Mouse (Mus musculus): ENCODE measurements around the gene Vav3. TPM values are rescaled to one million over a fixed set of nuclear protein-coding genes. Genes with fewer than 3 reads are reported as not detected.

The Vav3 gene
- polyA plus RNA-seq, 1 experiment from 2014 or later: 3.7 TPM

GRCm38 (mm10) chr3:109596084-109596483, 255.6 kb downstream of the Vav3 start:
- DNase-seq: no peak
- H3K4me3 ChIP-seq (replicated peaks): no peak overlapping the region
- WGBS (ENCODE audit: insufficient replicate concordance): 65% methylated on average over 3 of the region's 3 CpGs

GRCm38 (mm10) chr3:109600699-109601451, 260.4 kb downstream of the Vav3 start:
- no peak for DNase-seq
- no peak overlapping the region for H3K27ac ChIP-seq
- WGBS (ENCODE audit: insufficient replicate concordance): 58% methylated on average over 4 of the region's 4 CpGs
- no peak for ATAC-seq (ENCODE audit: low read depth)
- no peak overlapping the region for H3K4me3 ChIP-seq (replicated peaks)
- H3K9me3 ChIP-seq (replicated peaks): no peaks in the 10 kb centered on the region
- H3K27me3 ChIP-seq: no peaks in the 10 kb centered on the region
- no peaks in the 10 kb centered on the region for H3K36me3 ChIP-seq
- no peak overlapping the region for H3K4me2 ChIP-seq
- no peak overlapping the region for H3K9ac ChIP-seq
- H3K4me1 ChIP-seq (replicated peaks): no peaks in the 10 kb centered on the region

More at GRCm38 (mm10) chr3:109596084-109596483, 255.6 kb downstream of the Vav3 start:
- Histone ChIP-seq H3K9me3 (replicated peaks) (no peaks in the 10 kb centered on the region), H3K27ac (no peak overlapping the region), H3K27me3 (no peaks in the 10 kb centered on the region), H3K4me1 (replicated peaks) (no peaks in the 10 kb centered on the region), H3K36me3 (no peaks in the 10 kb centered on the region), H3K9ac (no peak overlapping the region), H3K4me2 (no peak overlapping the region)
- no peak for ATAC-seq (ENCODE audit: low read depth)

- no peak overlapping the region for H3K27ac ChIP-seq
- no peak overlapping the region for H3K9ac ChIP-seq
- H3K4me3 ChIP-seq (replicated peaks): no peak overlapping the region
- H3K4me1 ChIP-seq (replicated peaks): no peaks in the 10 kb centered on the region
- no peaks in the 10 kb centered on the region for H3K9me3 ChIP-seq (replicated peaks)
- no peaks in the 10 kb centered on the region for H3K27me3 ChIP-seq
- WGBS (ENCODE audit: insufficient replicate concordance): 49% methylated on average over 1 of the region's 1 CpGs
- DNase-seq (no peak), ATAC-seq (ENCODE audit: low read depth) (no peak)
- H3K36me3 ChIP-seq: no peaks in the 10 kb centered on the region
- H3K4me2 ChIP-seq: no peak overlapping the region
Measured at GRCm38 (mm10) chr3:109602753-109603152, 262.3 kb downstream of the Vav3 start.

- ATAC-seq (ENCODE audit: low read depth): no peak
- H3K36me3 ChIP-seq: no peaks in the 10 kb centered on the region
- no peaks in the 10 kb centered on the region for H3K4me1 ChIP-seq (replicated peaks)
- no peak overlapping the region for H3K9ac ChIP-seq
- H3K27ac ChIP-seq: no peak overlapping the region
- DNase-seq: no peak
- H3K9me3 ChIP-seq (replicated peaks): no peaks in the 10 kb centered on the region
- H3K4me2 ChIP-seq: no peak overlapping the region
- no peak overlapping the region for H3K4me3 ChIP-seq (replicated peaks)
- 57% methylated on average over 2 of the region's 2 CpGs for WGBS (ENCODE audit: insufficient replicate concordance)
- H3K27me3 ChIP-seq: no peaks in the 10 kb centered on the region
Measured at GRCm38 (mm10) chr3:109606121-109606520, 265.7 kb downstream of the Vav3 start.

- H3K4me2 ChIP-seq: no peak overlapping the region
- H3K27ac ChIP-seq: no peak overlapping the region
- no peak for DNase-seq
- H3K9me3 ChIP-seq (replicated peaks): no peaks in the 10 kb centered on the region
- no peak overlapping the region for H3K4me3 ChIP-seq (replicated peaks)
- ATAC-seq (ENCODE audit: low read depth): no peak
- WGBS (ENCODE audit: insufficient replicate concordance): 66% methylated on average over 3 of the region's 3 CpGs
- no peak overlapping the region for H3K9ac ChIP-seq
- H3K27me3 ChIP-seq: no peaks in the 10 kb centered on the region
- no peaks in the 10 kb centered on the region for H3K4me1 ChIP-seq (replicated peaks)
- no peaks in the 10 kb centered on the region for H3K36me3 ChIP-seq
Measured at GRCm38 (mm10) chr3:109621721-109622120, 281.3 kb downstream of the Vav3 start.

- no peak for ATAC-seq (ENCODE audit: low read depth)
- H3K27ac ChIP-seq: no peak overlapping the region
- DNase-seq: no peak
Measured at GRCm38 (mm10) chr3:109622361-109622760, 281.9 kb downstream of the Vav3 start.

GRCm38 (mm10) chr3:109622816-109623215, 282.4 kb downstream of the Vav3 start:
- H3K9me3 ChIP-seq (replicated peaks): no peaks in the 10 kb centered on the region
- H3K27ac ChIP-seq: no peak overlapping the region
- no peak for DNase-seq
- H3K9ac ChIP-seq: no peak overlapping the region
- WGBS (ENCODE audit: insufficient replicate concordance): 74% methylated on average over 1 of the region's 1 CpGs
- no peaks in the 10 kb centered on the region for H3K36me3 ChIP-seq
- no peaks in the 10 kb centered on the region for H3K27me3 ChIP-seq
- no peak overlapping the region for H3K4me2 ChIP-seq
- no peak for ATAC-seq (ENCODE audit: low read depth)
- H3K4me1 ChIP-seq (replicated peaks): no peaks in the 10 kb centered on the region
- H3K4me3 ChIP-seq (replicated peaks): no peak overlapping the region

More at GRCm38 (mm10) chr3:109622361-109622760, 281.9 kb downstream of the Vav3 start:
- Histone ChIP-seq H3K4me3 (replicated peaks) (no peak overlapping the region), H3K4me2 (no peak overlapping the region), H3K36me3 (no peaks in the 10 kb centered on the region), H3K4me1 (replicated peaks) (no peaks in the 10 kb centered on the region), H3K27me3 (no peaks in the 10 kb centered on the region), H3K9me3 (replicated peaks) (no peaks in the 10 kb centered on the region), H3K9ac (no peak overlapping the region)
- 75% methylated on average over 1 of the region's 1 CpGs for WGBS (ENCODE audit: insufficient replicate concordance)

- H3K4me3 ChIP-seq (replicated peaks): no peak overlapping the region
- no peaks in the 10 kb centered on the region for H3K4me1 ChIP-seq (replicated peaks)
- ATAC-seq (ENCODE audit: low read depth): no peak
- no peaks in the 10 kb centered on the region for H3K9me3 ChIP-seq (replicated peaks)
- no peaks in the 10 kb centered on the region for H3K27me3 ChIP-seq
- no peak for DNase-seq
- no peak overlapping the region for H3K9ac ChIP-seq
- no peak overlapping the region for H3K4me2 ChIP-seq
- no peaks in the 10 kb centered on the region for H3K36me3 ChIP-seq
- WGBS (ENCODE audit: insufficient replicate concordance): 68% methylated on average over 2 of the region's 2 CpGs
- H3K27ac ChIP-seq: no peak overlapping the region
Measured at GRCm38 (mm10) chr3:109623770-109624169, 283.3 kb downstream of the Vav3 start.

GRCm38 (mm10) chr3:109636045-109636444, 295.6 kb downstream of the Vav3 start:
- no peaks in the 10 kb centered on the region for H3K4me1 ChIP-seq (replicated peaks)
- no peak overlapping the region for H3K27ac ChIP-seq
- H3K27me3 ChIP-seq: no peaks in the 10 kb centered on the region
- H3K4me3 ChIP-seq (replicated peaks): no peak overlapping the region
- no peak overlapping the region for H3K4me2 ChIP-seq
- no peak for ATAC-seq (ENCODE audit: low read depth)
- no peak overlapping the region for H3K9ac ChIP-seq
- no peak for DNase-seq
- whole genome bisulfite sequencing (ENCODE audit: insufficient replicate concordance): 64% methylated on average over 4 of the region's 4 CpGs
- H3K36me3 ChIP-seq: no peaks in the 10 kb centered on the region
- no peaks in the 10 kb centered on the region for H3K9me3 ChIP-seq (replicated peaks)

GRCm38 (mm10) chr3:109639386-109639785, 298.9 kb downstream of the Vav3 start:
- no peaks in the 10 kb centered on the region for H3K36me3 ChIP-seq
- no peak for DNase-seq
- no peaks in the 10 kb centered on the region for H3K4me1 ChIP-seq (replicated peaks)
- H3K9ac ChIP-seq: no peak overlapping the region
- WGBS (ENCODE audit: insufficient replicate concordance): 57% methylated on average over 1 of the region's 1 CpGs
- H3K27me3 ChIP-seq: no peaks in the 10 kb centered on the region
- H3K4me3 ChIP-seq (replicated peaks): no peak overlapping the region
- no peaks in the 10 kb centered on the region for H3K9me3 ChIP-seq (replicated peaks)
- no peak overlapping the region for H3K4me2 ChIP-seq
- no peak for ATAC-seq (ENCODE audit: low read depth)
- no peak overlapping the region for H3K27ac ChIP-seq

GRCm38 (mm10) chr3:109640796-109641195, 300.3 kb downstream of the Vav3 start:
- DNase-seq: no peak
- no peaks in the 10 kb centered on the region for H3K4me1 ChIP-seq (replicated peaks)
- no peak overlapping the region for H3K9ac ChIP-seq
- H3K4me2 ChIP-seq: no peak overlapping the region
- no peaks in the 10 kb centered on the region for H3K27me3 ChIP-seq
- no peak for ATAC-seq (ENCODE audit: low read depth)
- H3K27ac ChIP-seq: no peak overlapping the region
- no peaks in the 10 kb centered on the region for H3K36me3 ChIP-seq
- 70% methylated on average over 4 of the region's 4 CpGs for WGBS (ENCODE audit: insufficient replicate concordance)
- no peaks in the 10 kb centered on the region for H3K9me3 ChIP-seq (replicated peaks)
- H3K4me3 ChIP-seq (replicated peaks): no peak overlapping the region

GRCm38 (mm10) chr3:109648242-109648641, 307.8 kb downstream of the Vav3 start:
- no peak overlapping the region for H3K9ac ChIP-seq
- ATAC-seq (ENCODE audit: low read depth) (no peak), DNase-seq (no peak)
- H3K9me3 ChIP-seq (replicated peaks): no peaks in the 10 kb centered on the region
- H3K27ac ChIP-seq: no peak overlapping the region
- H3K4me1 ChIP-seq (replicated peaks): no peaks in the 10 kb centered on the region
- H3K36me3 ChIP-seq: no peaks in the 10 kb centered on the region
- no peaks in the 10 kb centered on the region for H3K27me3 ChIP-seq
- H3K4me2 ChIP-seq: no peak overlapping the region
- 53% methylated on average over 2 of the region's 2 CpGs for WGBS (ENCODE audit: insufficient replicate concordance)
- H3K4me3 ChIP-seq (replicated peaks): no peak overlapping the region

Data from liver, embryonic 13.5 days (tissue).